Mouse (Mus musculus) kidney, embryonic 15.5 days (tissue): ENCODE data around the gene Sesn1. TPM values are rescaled to one million over a fixed set of nuclear protein-coding genes. Genes with fewer than 3 reads are reported as not detected.
"Not testable (repeated sequence)": the region's sequence is repeated elsewhere in the genome, so short reads cannot be mapped to it uniquely, and the experiment has no call there.

Source experiments
- ATAC-seq: fragments of 200-750 bp; cut with Nextera tagmentation; replicated peaks from 2 replicates; pipeline ENCODE4 v1.8.0; 2017; ENCODE audit warnings: moderate TSS enrichment; ENCODE audit not compliant: low FRiP score
- H3K27ac ChIP-seq: fragments of 300-500 bp; sonication (generic); 2 replicates; pipeline ENCODE4 v1.5.1; 2015; ENCODE audit warnings: mild to moderate bottlenecking, inconsistent platforms
- H3K27me3 ChIP-seq: fragments of 300-500 bp; sonication (generic); 2 replicates; pipeline ENCODE4 v1.6.1; 2015; ENCODE audit warnings: inconsistent platforms
- H3K36me3 ChIP-seq: fragments of 300-500 bp; sonication (generic); 2 replicates; pipeline ENCODE4 v1.6.1; 2015; ENCODE audit warnings: inconsistent platforms
- H3K4me1 ChIP-seq: fragments of 300-500 bp; sonication (generic); 2 replicates; pipeline ENCODE4 v1.6.1; 2015; ENCODE audit warnings: inconsistent platforms
- H3K4me2 ChIP-seq: fragments of 300-500 bp; sonication (generic); 2 replicates; pipeline ENCODE4 v1.6.1; 2015; ENCODE audit warnings: moderate library complexity, mild to moderate bottlenecking, inconsistent platforms
- H3K4me3 ChIP-seq: fragments of 300-500 bp; sonication (generic); replicated peaks from 2 replicates; pipeline ENCODE4 v1.5.1; 2015; ENCODE audit warnings: mild to moderate bottlenecking, inconsistent platforms
- H3K9ac ChIP-seq: fragments of 300-500 bp; sonication (generic); 2 replicates; pipeline ENCODE4 v1.6.1; 2015; ENCODE audit warnings: mild to moderate bottlenecking, inconsistent platforms
- H3K9me3 ChIP-seq: fragments of 300-500 bp; sonication (generic); replicated peaks from 2 replicates; pipeline ENCODE4 v1.6.1; 2016; ENCODE audit warnings: inconsistent platforms
- WGBS: fragments of 180-500 bp; shearing (Covaris S2); methylation state at CpG from one replicate; pipeline ENCODE4 v1.1.7; 2015; ENCODE audit warnings: mixed read lengths; 5-methylcytosine and 5-hydroxymethylcytosine counted together
- polyA plus RNA-seq: library from polyadenylated mRNA; unstranded; fragments of >200 nt; fragmentation: Nextera tagmentation; extraction: Ambion mirVana; gene quantifications from 2 replicates; pipeline ENCODE4 v1.2.1, GENCODE M21; 2015

Gene Sesn1
- polyA plus RNA-seq, 1 experiment from 2014 or later, result 34.3 TPM

DNA sequence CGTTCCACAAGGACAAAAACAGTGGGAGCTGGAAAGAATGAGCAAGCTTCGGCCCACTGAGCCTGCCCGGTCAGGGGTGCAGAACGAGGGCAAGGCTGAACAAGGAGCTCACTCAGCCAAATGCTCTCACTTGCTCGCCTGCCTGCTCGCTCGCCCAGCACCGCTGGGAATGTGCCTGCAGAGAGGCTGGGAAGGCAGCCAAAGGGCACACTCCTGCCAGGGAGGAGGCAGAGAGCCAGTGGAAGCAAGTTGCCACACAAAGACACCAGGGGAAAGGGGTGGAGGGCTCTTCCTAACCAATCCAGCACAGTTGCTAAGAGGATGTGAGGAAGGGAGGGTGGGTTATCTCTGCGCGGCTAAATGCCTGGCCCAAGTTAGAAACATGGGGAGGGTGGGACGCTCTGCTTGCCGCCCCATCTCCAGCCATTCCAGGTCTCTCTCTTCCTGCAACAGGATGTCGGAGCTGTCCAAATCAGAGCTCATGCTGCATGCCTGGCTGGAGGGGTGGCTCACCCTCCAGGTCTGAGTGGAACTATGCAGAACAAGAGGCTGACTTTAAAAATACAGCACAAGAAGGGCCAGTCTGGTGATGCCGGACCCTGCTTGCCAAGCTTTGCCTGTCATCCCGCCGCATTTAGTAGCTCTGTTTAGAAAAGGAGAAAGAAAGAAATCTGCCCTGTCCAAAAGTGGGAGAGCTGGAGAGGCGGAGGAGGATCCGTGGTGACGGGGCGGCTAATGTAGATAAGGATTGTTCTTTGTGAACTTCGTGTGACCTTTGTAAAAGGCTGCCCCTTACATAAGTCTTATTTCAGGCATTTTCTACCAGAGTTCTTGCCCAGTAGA, 125.1 kb downstream of the Sesn1 start:
- peak overlapping the region; percentile 58 for H3K4me2 ChIP-seq
- WGBS, result 5% methylated on average over 21 of the region's 21 CpGs
- no peaks in the 10 kb centered on the region for H3K9me3 ChIP-seq
- H3K27me3 ChIP-seq, result no peaks in the 10 kb centered on the region
- ATAC-seq, result peak; percentile 81
- peaks cover 57% of the 10 kb centered on the region for H3K4me1 ChIP-seq
- peak overlapping the region; percentile 13 for H3K4me3 ChIP-seq
- H3K9ac ChIP-seq, result no peak overlapping the region
- peak overlapping the region; percentile 93 for H3K27ac ChIP-seq
- no peaks in the 10 kb centered on the region for H3K36me3 ChIP-seq

- Histone ChIP-seq H3K4me1 (peaks cover 57% of the 10 kb centered on the region), H3K9ac (no peak overlapping the region), H3K4me3 (no peak overlapping the region), H3K36me3 (no peaks in the 10 kb centered on the region), H3K4me2 (peak overlapping the region; percentile 58), H3K27me3 (no peaks in the 10 kb centered on the region), H3K9me3 (no peaks in the 10 kb centered on the region), H3K27ac (peak overlapping the region; percentile 93)
- ATAC-seq, result no peak
Measured at GRCm38 (mm10) chr10:41935476-41935829, 125.7 kb downstream of the Sesn1 start.

GRCm38 (mm10) chr10:41936100-41936499, 126.4 kb downstream of the Sesn1 start:
- no peak overlapping the region for H3K9ac ChIP-seq
- H3K27ac ChIP-seq, result peak overlapping the region; percentile 93
- no peaks in the 10 kb centered on the region for H3K27me3 ChIP-seq
- no peak overlapping the region for H3K4me2 ChIP-seq
- H3K9me3 ChIP-seq, result no peaks in the 10 kb centered on the region
- H3K4me1 ChIP-seq, result peaks cover 51% of the 10 kb centered on the region
- WGBS, result 47% methylated on average over 4 of the region's 4 CpGs
- H3K4me3 ChIP-seq, result no peak overlapping the region
- H3K36me3 ChIP-seq, result no peaks in the 10 kb centered on the region
- ATAC-seq, result no peak

DNA sequence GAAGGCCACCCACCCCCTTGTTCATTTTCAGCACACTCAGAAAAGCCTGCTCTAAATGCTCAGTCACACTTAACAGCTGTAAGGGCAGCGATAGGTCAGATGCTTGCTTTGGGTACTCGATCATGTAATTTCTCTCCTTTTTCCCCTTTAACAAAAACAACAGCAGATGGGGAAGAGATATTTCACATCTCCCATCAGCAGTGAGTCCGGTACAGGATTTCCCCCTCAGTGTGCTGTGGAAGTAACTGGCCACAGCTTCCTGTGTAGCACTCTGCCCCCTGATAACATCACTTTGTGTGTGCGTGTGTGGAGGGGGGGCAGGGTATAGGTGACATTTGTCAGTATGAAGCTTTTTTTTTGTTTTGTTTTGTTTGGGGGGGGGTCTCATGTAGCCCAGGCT, 127.4 kb downstream of the Sesn1 start:
- Histone ChIP-seq H3K27ac (peak overlapping the region; percentile 93), H3K36me3 (no peaks in the 10 kb centered on the region)

DNA sequence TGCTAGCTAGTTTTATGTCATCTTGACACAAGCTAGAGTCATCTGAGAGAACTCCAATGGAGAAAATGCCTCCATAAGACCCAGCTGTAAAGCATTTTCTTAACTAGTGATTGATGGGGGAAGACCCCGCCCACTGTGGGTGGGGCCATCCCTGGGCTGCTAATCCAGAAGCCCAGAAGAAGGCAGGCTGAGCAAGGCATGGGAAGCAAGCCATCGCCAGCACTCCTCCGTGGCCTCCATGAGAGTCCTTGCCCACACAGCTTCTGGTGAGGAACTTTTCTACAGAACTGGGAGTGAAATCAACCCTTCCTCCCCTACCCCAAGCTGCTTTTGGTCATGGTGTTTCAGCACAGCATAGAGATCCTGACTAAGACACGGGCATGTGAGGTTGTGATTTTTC, 129.4 kb downstream of the Sesn1 start:
- ATAC-seq, result no peak
- H3K27ac ChIP-seq, result no peak overlapping the region
- H3K9ac ChIP-seq, result no peak overlapping the region
- peaks cover 32% of the 10 kb centered on the region for H3K4me1 ChIP-seq
- no peaks in the 10 kb centered on the region for H3K9me3 ChIP-seq
- H3K27me3 ChIP-seq, result no peaks in the 10 kb centered on the region
- no peak overlapping the region for H3K4me2 ChIP-seq
- H3K4me3 ChIP-seq, result no peak overlapping the region
- 73% methylated on average over 4 of the region's 4 CpGs for WGBS
- H3K36me3 ChIP-seq, result no peaks in the 10 kb centered on the region

More for the DNA sequence above, 127.4 kb downstream of the Sesn1 start:
- WGBS, result 26% methylated on average over 4 of the region's 4 CpGs
- no peaks in the 10 kb centered on the region for H3K27me3 ChIP-seq
- no peak overlapping the region for H3K9ac ChIP-seq
- H3K9me3 ChIP-seq, result no peaks in the 10 kb centered on the region
- H3K4me3 ChIP-seq, result no peak overlapping the region
- peaks cover 43% of the 10 kb centered on the region for H3K4me1 ChIP-seq
- no peak overlapping the region for H3K4me2 ChIP-seq
- ATAC-seq, result no peak

- not testable (repeated sequence) for H3K27ac ChIP-seq, H3K9ac ChIP-seq, H3K9me3 ChIP-seq, H3K36me3 ChIP-seq, H3K27me3 ChIP-seq, H3K4me2 ChIP-seq, H3K4me1 ChIP-seq, H3K4me3 ChIP-seq, ATAC-seq
- WGBS, result 94% methylated on average over 10 of the region's 10 CpGs
Measured at GRCm38 (mm10) chr10:41952354-41952753, 142.6 kb downstream of the Sesn1 start.

- Histone ChIP-seq H3K4me1 (no peaks in the 10 kb centered on the region), H3K27me3 (no peaks in the 10 kb centered on the region), H3K9ac (no peak overlapping the region), H3K36me3 (no peaks in the 10 kb centered on the region), H3K27ac (no peak overlapping the region), H3K4me3 (no peak overlapping the region), H3K9me3 (no peaks in the 10 kb centered on the region), H3K4me2 (no peak overlapping the region)
- no peak for ATAC-seq
- 96% methylated on average over 14 of the region's 14 CpGs for WGBS
Measured at GRCm38 (mm10) chr10:41952850-41953527, 143.3 kb downstream of the Sesn1 start.

- no peak overlapping the region for H3K27ac ChIP-seq
- 93% methylated on average over 5 of the region's 5 CpGs for WGBS
- no peak for ATAC-seq
Measured at GRCm38 (mm10) chr10:41953528-41953864, 143.8 kb downstream of the Sesn1 start.

DNA sequence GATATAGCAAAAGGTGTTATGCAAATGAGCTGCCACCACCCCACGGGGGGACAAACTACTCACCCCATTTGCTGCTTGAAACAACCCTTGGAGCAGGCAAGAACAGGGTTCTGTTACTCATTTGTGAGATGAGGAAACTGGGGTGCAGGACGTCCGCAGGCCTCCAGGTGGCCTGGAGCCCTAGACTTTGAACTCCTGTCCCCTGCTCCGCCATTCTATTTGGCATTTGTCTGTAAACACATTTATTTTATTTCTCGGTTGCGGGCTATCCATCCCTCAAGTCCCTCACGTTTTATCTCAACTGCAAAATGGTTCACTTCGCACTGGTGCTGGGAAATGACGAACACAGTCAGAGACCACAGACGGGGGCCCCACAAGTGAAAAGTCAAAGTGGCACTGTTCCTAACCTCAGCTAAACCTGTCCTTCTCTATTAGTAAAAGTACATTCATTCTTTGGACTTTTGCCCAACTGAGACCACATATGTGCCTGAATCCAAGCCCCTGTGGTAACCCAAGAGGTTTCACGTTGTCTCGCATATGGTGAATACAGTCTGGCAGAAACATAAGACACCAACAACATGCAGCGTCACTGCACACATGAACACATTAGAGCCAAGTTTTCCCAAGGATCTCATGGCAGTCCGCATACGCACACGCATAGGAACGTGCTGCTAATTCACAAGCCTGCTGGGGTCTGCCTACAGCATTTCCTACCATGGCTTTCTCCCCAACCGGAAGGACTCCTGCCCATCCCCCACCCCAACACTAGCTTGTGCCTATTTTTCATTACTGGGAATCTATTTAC, 147.9 kb downstream of the Sesn1 start:
- Histone ChIP-seq H3K36me3 (no peaks in the 10 kb centered on the region), H3K4me3 (no peak overlapping the region), H3K4me1 (0 out of 2 replicates have a peak, but pooled peaks cover 2% of the 10 kb centered on the region), H3K27me3 (no peaks in the 10 kb centered on the region), H3K9me3 (no peaks in the 10 kb centered on the region), H3K27ac (no peak overlapping the region), H3K9ac (no peak overlapping the region), H3K4me2 (no peak overlapping the region)
- ATAC-seq, result no peak
- 88% methylated on average over 18 of the region's 18 CpGs for WGBS

More at GRCm38 (mm10) chr10:41953528-41953864, 143.8 kb downstream of the Sesn1 start:
- Histone ChIP-seq H3K4me3 (no peak overlapping the region), H3K9me3 (no peaks in the 10 kb centered on the region), H3K9ac (no peak overlapping the region), H3K36me3 (no peaks in the 10 kb centered on the region), H3K4me1 (no peaks in the 10 kb centered on the region), H3K27me3 (no peaks in the 10 kb centered on the region), H3K4me2 (no peak overlapping the region)

Other genes with a start within 250 kb of the Sesn1 start
- gene Ccdc162, start 93.3 kb upstream of the Sesn1 start, polyA plus RNA-seq, result 0.47 and 0.75 TPM in 2 replicates
- gene Cep57l1, start 64 bp upstream of the Sesn1 start, polyA plus RNA-seq, result 22.5 and 24.8 TPM in 2 replicates
- 0.86 and 1.1 TPM in 2 replicates for gene Armc2, start 208.5 kb downstream of the Sesn1 start, polyA plus RNA-seq